Mouse (Mus musculus): ENCODE data around the gene Omd. TPM values are rescaled to one million over a fixed set of nuclear protein-coding genes. Genes with fewer than 3 reads are reported as not detected.
A peak's percentile ranks its signal among the peaks of the same experiment; 100 is the strongest.

Gene Omd
- polyA plus RNA-seq, 1 experiment from 2014 or later: 0.30 TPM

GRCm38 (mm10) chr13:49554519-49554918 is 27.7 kb upstream of the Omd start:
- H3K9ac ChIP-seq (replicated peaks; ENCODE audit: low read length): no peak overlapping the region
- DNase-seq (no peak), ATAC-seq (ENCODE audit: low FRiP score, low TSS enrichment) (no peak)
- H3K4me2 ChIP-seq (ENCODE audit: low read length): no peak overlapping the region
- no peak overlapping the region for H3K27ac ChIP-seq (replicated peaks; ENCODE audit: low read depth, low read length)
- no peaks in the 10 kb centered on the region for H3K9me3 ChIP-seq (ENCODE audit: control insufficient read depth, low read length)
- H3K27me3 ChIP-seq (ENCODE audit: control insufficient read depth, insufficient read depth, low read length): no peaks in the 10 kb centered on the region
- H3K4me1 ChIP-seq (ENCODE audit: control insufficient read depth, insufficient read depth, low read length): no peaks in the 10 kb centered on the region
- H3K36me3 ChIP-seq (ENCODE audit: control insufficient read depth, insufficient read depth, low read length): no peaks in the 10 kb centered on the region
- 83% methylated on average over 5 of the region's 5 CpGs for WGBS
- no peak overlapping the region for H3K4me3 ChIP-seq (replicated peaks; ENCODE audit: low read depth, low read length)

- Histone ChIP-seq H3K27ac (replicated peaks; ENCODE audit: low read depth, low read length) (no peak overlapping the region), H3K4me2 (ENCODE audit: low read length) (no peak overlapping the region), H3K27me3 (ENCODE audit: control insufficient read depth, insufficient read depth, low read length) (no peaks in the 10 kb centered on the region), H3K4me1 (ENCODE audit: control insufficient read depth, insufficient read depth, low read length) (no peaks in the 10 kb centered on the region), H3K4me3 (replicated peaks; ENCODE audit: low read depth, low read length) (no peak overlapping the region), H3K9me3 (ENCODE audit: control insufficient read depth, low read length) (no peaks in the 10 kb centered on the region), H3K9ac (replicated peaks; ENCODE audit: low read length) (no peak overlapping the region), H3K36me3 (ENCODE audit: control insufficient read depth, insufficient read depth, low read length) (no peaks in the 10 kb centered on the region)
- WGBS: 88% methylated on average over 1 of the region's 1 CpGs
- no peak for ATAC-seq (ENCODE audit: low FRiP score, low TSS enrichment)
- no peak for DNase-seq
These were observed 26.1 kb upstream of the Omd start for GRCm38 (mm10) chr13:49556203-49556602.

- no peak for ATAC-seq (ENCODE audit: low FRiP score, low TSS enrichment)
These were observed 25.3 kb upstream of the Omd start for GRCm38 (mm10) chr13:49556924-49557323.

GRCm38 (mm10) chr13:49559185-49559584 is 23.1 kb upstream of the Omd start:
- H3K9ac ChIP-seq (replicated peaks; ENCODE audit: low read length): no peak overlapping the region
- no peaks in the 10 kb centered on the region for H3K4me1 ChIP-seq (ENCODE audit: control insufficient read depth, insufficient read depth, low read length)
- WGBS: 27% methylated on average over 2 of the region's 2 CpGs
- no peak overlapping the region for H3K4me2 ChIP-seq (ENCODE audit: low read length)
- H3K36me3 ChIP-seq (ENCODE audit: control insufficient read depth, insufficient read depth, low read length): no peaks in the 10 kb centered on the region
- H3K4me3 ChIP-seq (replicated peaks; ENCODE audit: low read depth, low read length): no peak overlapping the region
- ATAC-seq (ENCODE audit: low FRiP score, low TSS enrichment): no peak
- no peaks in the 10 kb centered on the region for H3K9me3 ChIP-seq (ENCODE audit: control insufficient read depth, low read length)
- peak; percentile 69 for DNase-seq
- H3K27ac ChIP-seq (replicated peaks; ENCODE audit: low read depth, low read length): no peak overlapping the region
- H3K27me3 ChIP-seq (ENCODE audit: control insufficient read depth, insufficient read depth, low read length): no peaks in the 10 kb centered on the region

More at GRCm38 (mm10) chr13:49556924-49557323, 25.3 kb upstream of the Omd start:
- Histone ChIP-seq H3K27me3 (ENCODE audit: control insufficient read depth, insufficient read depth, low read length) (no peaks in the 10 kb centered on the region), H3K9ac (replicated peaks; ENCODE audit: low read length) (no peak overlapping the region), H3K4me1 (ENCODE audit: control insufficient read depth, insufficient read depth, low read length) (no peaks in the 10 kb centered on the region), H3K4me2 (ENCODE audit: low read length) (no peak overlapping the region), H3K4me3 (replicated peaks; ENCODE audit: low read depth, low read length) (no peak overlapping the region), H3K9me3 (ENCODE audit: control insufficient read depth, low read length) (no peaks in the 10 kb centered on the region), H3K27ac (replicated peaks; ENCODE audit: low read depth, low read length) (no peak overlapping the region), H3K36me3 (ENCODE audit: control insufficient read depth, insufficient read depth, low read length) (no peaks in the 10 kb centered on the region)
- 67% methylated on average over 1 of the region's 1 CpGs for WGBS
- DNase-seq: no peak

GRCm38 (mm10) chr13:49560886-49561285 is 21.4 kb upstream of the Omd start:
- 67% methylated on average over 2 of the region's 2 CpGs for WGBS
- Histone ChIP-seq H3K4me2 (ENCODE audit: low read length) (no peak overlapping the region), H3K9ac (replicated peaks; ENCODE audit: low read length) (no peak overlapping the region), H3K27me3 (ENCODE audit: control insufficient read depth, insufficient read depth, low read length) (no peaks in the 10 kb centered on the region), H3K4me1 (ENCODE audit: control insufficient read depth, insufficient read depth, low read length) (no peaks in the 10 kb centered on the region), H3K27ac (replicated peaks; ENCODE audit: low read depth, low read length) (no peak overlapping the region), H3K4me3 (replicated peaks; ENCODE audit: low read depth, low read length) (no peak overlapping the region), H3K36me3 (ENCODE audit: control insufficient read depth, insufficient read depth, low read length) (no peaks in the 10 kb centered on the region), H3K9me3 (ENCODE audit: control insufficient read depth, low read length) (no peaks in the 10 kb centered on the region)
- ATAC-seq (ENCODE audit: low FRiP score, low TSS enrichment) (no peak), DNase-seq (no peak)

- 82% methylated on average over 1 of the region's 1 CpGs for WGBS
- Histone ChIP-seq H3K4me1 (ENCODE audit: control insufficient read depth, insufficient read depth, low read length) (no peaks in the 10 kb centered on the region), H3K27ac (replicated peaks; ENCODE audit: low read depth, low read length) (no peak overlapping the region), H3K36me3 (ENCODE audit: control insufficient read depth, insufficient read depth, low read length) (no peaks in the 10 kb centered on the region), H3K9me3 (ENCODE audit: control insufficient read depth, low read length) (no peaks in the 10 kb centered on the region), H3K4me2 (ENCODE audit: low read length) (no peak overlapping the region), H3K4me3 (replicated peaks; ENCODE audit: low read depth, low read length) (no peak overlapping the region), H3K9ac (replicated peaks; ENCODE audit: low read length) (no peak overlapping the region), H3K27me3 (ENCODE audit: control insufficient read depth, insufficient read depth, low read length) (no peaks in the 10 kb centered on the region)
- DNase-seq (no peak), ATAC-seq (ENCODE audit: low FRiP score, low TSS enrichment) (no peak)
These were observed 17.9 kb upstream of the Omd start for GRCm38 (mm10) chr13:49564347-49564746.

- ATAC-seq (ENCODE audit: low FRiP score, low TSS enrichment): no peak
- Histone ChIP-seq H3K9ac (replicated peaks; ENCODE audit: low read length) (no peak overlapping the region), H3K4me2 (ENCODE audit: low read length) (no peak overlapping the region), H3K9me3 (ENCODE audit: control insufficient read depth, low read length) (no peaks in the 10 kb centered on the region), H3K4me3 (replicated peaks; ENCODE audit: low read depth, low read length) (no peak overlapping the region), H3K27me3 (ENCODE audit: control insufficient read depth, insufficient read depth, low read length) (no peaks in the 10 kb centered on the region), H3K4me1 (ENCODE audit: control insufficient read depth, insufficient read depth, low read length) (no peaks in the 10 kb centered on the region), H3K36me3 (ENCODE audit: control insufficient read depth, insufficient read depth, low read length) (no peaks in the 10 kb centered on the region), H3K27ac (replicated peaks; ENCODE audit: low read depth, low read length) (no peak overlapping the region)
- 71% methylated on average over 3 of the region's 3 CpGs for WGBS
- DNase-seq: peak; percentile 8
These were observed 11.9 kb upstream of the Omd start for GRCm38 (mm10) chr13:49570371-49570770.

GRCm38 (mm10) chr13:49571418-49571817 is 10.8 kb upstream of the Omd start:
- no peak overlapping the region for H3K4me3 ChIP-seq (replicated peaks; ENCODE audit: low read depth, low read length)
- H3K4me2 ChIP-seq (ENCODE audit: low read length): no peak overlapping the region
- ATAC-seq (ENCODE audit: low FRiP score, low TSS enrichment) (no peak), DNase-seq (no peak)
- no peak overlapping the region for H3K27ac ChIP-seq (replicated peaks; ENCODE audit: low read depth, low read length)
- H3K36me3 ChIP-seq (ENCODE audit: control insufficient read depth, insufficient read depth, low read length): no peaks in the 10 kb centered on the region
- no peaks in the 10 kb centered on the region for H3K27me3 ChIP-seq (ENCODE audit: control insufficient read depth, insufficient read depth, low read length)
- WGBS: 91% methylated on average over 2 of the region's 2 CpGs
- H3K9ac ChIP-seq (replicated peaks; ENCODE audit: low read length): no peak overlapping the region
- H3K4me1 ChIP-seq (ENCODE audit: control insufficient read depth, insufficient read depth, low read length): no peaks in the 10 kb centered on the region
- H3K9me3 ChIP-seq (ENCODE audit: control insufficient read depth, low read length): no peaks in the 10 kb centered on the region

GRCm38 (mm10) chr13:49583859-49584258 is 1.6 kb downstream of the Omd start:
- H3K9me3 ChIP-seq (ENCODE audit: control insufficient read depth, low read length): no peaks in the 10 kb centered on the region
- H3K27me3 ChIP-seq (ENCODE audit: control insufficient read depth, insufficient read depth, low read length): no peaks in the 10 kb centered on the region
- no peaks in the 10 kb centered on the region for H3K36me3 ChIP-seq (ENCODE audit: control insufficient read depth, insufficient read depth, low read length)
- no peak overlapping the region for H3K4me2 ChIP-seq (ENCODE audit: low read length)
- H3K4me3 ChIP-seq (replicated peaks; ENCODE audit: low read depth, low read length): no peak overlapping the region
- H3K9ac ChIP-seq (replicated peaks; ENCODE audit: low read length): no peak overlapping the region
- H3K4me1 ChIP-seq (ENCODE audit: control insufficient read depth, insufficient read depth, low read length): no peaks in the 10 kb centered on the region
- no peak overlapping the region for H3K27ac ChIP-seq (replicated peaks; ENCODE audit: low read depth, low read length)
- DNase-seq (no peak), ATAC-seq (ENCODE audit: low FRiP score, low TSS enrichment) (no peak)
